16 mouse cellular contexts compared by ENCODE assay signal in genomic region chr11:45805810-45806209, GRCm38 (mm10). TPM values are rescaled to one million over a fixed set of nuclear protein-coding genes. Genes with fewer than 3 reads are reported as not detected.
DNase-seq lines count a peak whose midpoint lies in the region; ATAC-seq and TF ChIP-seq lines count a peak whose summit lies in the region.
"Had no signal": no experiment of that assay in that cellular context is flagged by ENCODE, and none has a peak within 500 bp of the region (broad histone marks: within the 10 kb centered on the region; RNA-seq: fewer than 3 reads in every experiment).

No protein-coding gene starts in this region.

- no peaks in the 10 kb centered on the region for H3K36me3 ChIP-seq in heart, embryonic 13.5 days
- H3K36me3 ChIP-seq in liver, embryonic 13.5 days = no peaks in the 10 kb centered on the region
- H3K36me3 ChIP-seq: forebrain, embryonic 15.5 days; hindbrain, embryonic 10.5 days had no signal

- no peak overlapping the region; the same call in 1 of the 2 replicates for H3K4me2 ChIP-seq in heart, embryonic 13.5 days
- H3K4me2 ChIP-seq in liver, embryonic 13.5 days = peak overlapping the region; percentile 59
- H3K4me2 ChIP-seq: forebrain, embryonic 15.5 days had no signal

- peak overlapping the region; percentile 40; the same call in 1 of the 2 replicates for H3K27ac ChIP-seq in heart, embryonic 13.5 days (replicated peaks)
- peak overlapping the region; percentile 39; the same call in 1 of the 2 replicates for H3K27ac ChIP-seq in embryonic fibroblast, embryonic 13.5 days (ENCODE audit: insufficient read depth, low read length)
- H3K27ac ChIP-seq in liver, embryonic 13.5 days = peak overlapping the region; percentile 99
- H3K27ac ChIP-seq: forebrain, embryonic 15.5 days; heart, adult 2 months; hindbrain, embryonic 10.5 days; macrophage had no signal

- H3K9me3 ChIP-seq in heart, embryonic 13.5 days = no peaks in the 10 kb centered on the region
- no peaks in the 10 kb centered on the region for H3K9me3 ChIP-seq in liver, embryonic 13.5 days (replicated peaks)
- H3K9me3 ChIP-seq: forebrain, embryonic 15.5 days; hindbrain, embryonic 10.5 days had no signal

- no peak for DNase-seq in heart, postnatal 25 days (ENCODE audit: low spot score)
- peak; percentile 89 for DNase-seq in kidney, adult 9 months
- DNase-seq in liver, embryonic 13.5 days = no peak
- DNase-seq in testis, postnatal 10 days (ENCODE audit: low spot score) = no peak
- no peak for DNase-seq in spleen, postnatal 10 days (ENCODE audit: low spot score in 2 of 2)
- DNase-seq: cerebellum, adult 2 months; lung, adult 2 months; thymus, adult 2 months had no signal

- H3K4me3 ChIP-seq in heart, embryonic 13.5 days = no peak overlapping the region
- H3K4me3 ChIP-seq in embryonic fibroblast, embryonic 13.5 days (ENCODE audit: insufficient read depth, low read length) = no peak overlapping the region
- H3K4me3 ChIP-seq in liver, embryonic 13.5 days (replicated peaks) = peak overlapping the region; percentile 28
- H3K4me3 ChIP-seq: forebrain, embryonic 15.5 days; heart, adult 2 months; hindbrain, embryonic 10.5 days had no signal

- intact Hi-C loops in heart, postnatal 25 days (cut with DNase I) = loop anchor here (5.0 kb wide), 1 partner anchor 71 kb away; no protein-coding TSS in a partner anchor

- H3K27me3 ChIP-seq in heart, embryonic 13.5 days (replicated peaks) = no peaks in the 10 kb centered on the region
- H3K27me3 ChIP-seq in liver, embryonic 13.5 days = no peaks in the 10 kb centered on the region
- H3K27me3 ChIP-seq: forebrain, embryonic 15.5 days had no signal

- no peak for ATAC-seq in heart, embryonic 13.5 days (ENCODE audit: extremely low read depth, insufficient number of reproducible peaks, low FRiP score, low TSS enrichment)
- ATAC-seq in liver, embryonic 13.5 days (ENCODE audit: low read depth) = no peak
- ATAC-seq in frontal cortex, adult (ENCODE audit: low TSS enrichment) = no peak
- ATAC-seq: forebrain, embryonic 15.5 days; midbrain, embryonic 16.5 days had no signal

- 66% methylated on average over 2 of the region's 2 CpGs for WGBS in heart, embryonic 13.5 days
- WGBS in liver, embryonic 13.5 days (ENCODE audit: insufficient replicate concordance) = 34% methylated on average over 2 of the region's 2 CpGs

- H3K4me1 ChIP-seq in heart, embryonic 13.5 days = peaks cover 13% of the 10 kb centered on the region; the same call in 1 of the 2 replicates
- no peaks in the 10 kb centered on the region for H3K4me1 ChIP-seq in embryonic fibroblast, embryonic 13.5 days (ENCODE audit: control insufficient read depth, insufficient read depth, low read length)
- H3K4me1 ChIP-seq in liver, embryonic 13.5 days (replicated peaks) = peaks cover 97% of the 10 kb centered on the region
- H3K4me1 ChIP-seq: forebrain, embryonic 15.5 days; hindbrain, embryonic 10.5 days had no signal

- no peak overlapping the region for H3K9ac ChIP-seq in heart, embryonic 13.5 days
- H3K9ac ChIP-seq in liver, embryonic 13.5 days = peak overlapping the region; percentile 55
- H3K9ac ChIP-seq: forebrain, embryonic 15.5 days had no signal

- TF ChIP-seq POLR2A in embryonic fibroblast, embryonic 13.5 days (IDR thresholded peaks at IDR 0.05; ENCODE audit: low read depth, low read length) = no peak

- TF ChIP-seq CTCF in embryonic fibroblast, embryonic 13.5 days (IDR thresholded peaks at IDR 0.05; ENCODE audit: borderline replicate concordance, insufficient read depth, low read length) = no peak

RNA-seq across cellular contexts. Expression of gene Clint1, which starts 46.0 kb away (rescaled TPM):
- polyA plus RNA-seq in heart, embryonic 13.5 days (2015; fragmentation: Nextera tagmentation; extraction: Ambion mirVana) = 50.6 and 52.6 TPM in 2 replicates
- total RNA-seq in heart, postnatal 25 days (2021) = 10 to 100 TPM; 36.0 to 36.4 TPM
- 106 and 109 TPM in 2 replicates for polyA plus RNA-seq in embryonic fibroblast, embryonic 13.5 days (2011; ENCODE audit: insufficient read length, low read depth, missing spikeins)
- 57.4 and 71.8 TPM in 2 replicates for polyA plus RNA-seq in liver, embryonic 13.5 days (2015; fragmentation: Nextera tagmentation; extraction: Ambion mirVana)

Comparison
In these comparisons a context has a peak if more than half of its experiments do, and no peak if none do; other contexts are left out.
1. H3K27ac ChIP-seq: peak in every context shown above with its lines; median percentile 99 in liver, embryonic 13.5 days; 40 in heart, embryonic 13.5 days; 39 in embryonic fibroblast, embryonic 13.5 days.